Mouse (Mus musculus): Measurements from ENCODE around the gene Wdr1. TPM values are rescaled to one million over a fixed set of nuclear protein-coding genes. Genes with fewer than 3 reads are reported as not detected.

Wdr1 gene
- polyA plus RNA-seq, 2 experiments, result 42.5 to 74.4 TPM

GRCm38 (mm10) chr5:38489739-38490138 lies 73.3 kb downstream of the Wdr1 start:
- no peak overlapping the region for H3K4me3 ChIP-seq (ENCODE audit: insufficient read depth in 1 of 2, low read depth in 2 of 2, low read length in 2 of 2)
- ATAC-seq (ENCODE audit: insufficient read depth) (no peak), DNase-seq (ENCODE audit: low read depth in 3 of 3, low spot score in 3 of 3) (no peak)
- H3K27me3 ChIP-seq (ENCODE audit: control insufficient read depth, insufficient read depth, low read length), result no peaks in the 10 kb centered on the region
- no peak overlapping the region; the same call in 1 of the 2 replicates for H3K4me2 ChIP-seq (ENCODE audit: low read depth)
- no peak overlapping the region for H3K9ac ChIP-seq (replicated peaks)
- 64% methylated on average over 4 of the region's 4 CpGs for WGBS (ENCODE audit: insufficient replicate concordance)
- H3K4me1 ChIP-seq (replicated peaks; ENCODE audit: control insufficient read depth in 2 of 2, insufficient read depth in 2 of 2, low read length in 1 of 2), result peaks cover 5 to 25% of the 10 kb centered on the region in 2 experiments
- no peaks in the 10 kb centered on the region for H3K9me3 ChIP-seq (ENCODE audit: control insufficient read depth, low read length)
- no peak overlapping the region for H3K27ac ChIP-seq
- no peaks in the 10 kb centered on the region for H3K36me3 ChIP-seq (replicated peaks; ENCODE audit: control insufficient read depth, insufficient read depth, low read depth)
- TF ChIP-seq CTCF (IDR thresholded peaks at IDR 0.05; ENCODE audit: low read depth) (no peak), EP300 (IDR thresholded peaks at IDR 0.05; ENCODE audit: low read depth) (no peak)

- no peak for DNase-seq (ENCODE audit: low read depth in 3 of 3, low spot score in 3 of 3)
- Histone ChIP-seq H3K27ac (no peak overlapping the region), H3K36me3 (replicated peaks; ENCODE audit: control insufficient read depth, insufficient read depth, low read depth) (no peaks in the 10 kb centered on the region), H3K4me1 (replicated peaks; ENCODE audit: control insufficient read depth in 2 of 2, insufficient read depth in 2 of 2, low read length in 1 of 2) (peaks cover 5 to 25% of the 10 kb centered on the region in 2 experiments), H3K9ac (replicated peaks) (no peak overlapping the region), H3K4me3 (ENCODE audit: insufficient read depth in 1 of 2, low read depth in 2 of 2, low read length in 2 of 2) (no peak overlapping the region), H3K4me2 (ENCODE audit: low read depth) (peak overlapping the region; percentile 34; the same call in 1 of the 2 replicates), H3K27me3 (ENCODE audit: control insufficient read depth, insufficient read depth, low read length) (no peaks in the 10 kb centered on the region), H3K9me3 (ENCODE audit: control insufficient read depth, low read length) (no peaks in the 10 kb centered on the region)
- WGBS (ENCODE audit: insufficient replicate concordance), result 69% methylated on average over 20 of the region's 20 CpGs
- peak; percentile 19; the same call in 1 of the 2 replicates for ATAC-seq (ENCODE audit: insufficient read depth)
- TF ChIP-seq CTCF (IDR thresholded peaks at IDR 0.05; ENCODE audit: low read depth), result no peak
- TF ChIP-seq EP300 (IDR thresholded peaks at IDR 0.05; ENCODE audit: low read depth), result no peak
These were observed 74.1 kb downstream of the Wdr1 start for GRCm38 (mm10) chr5:38488673-38489615.

GRCm38 (mm10) chr5:38488026-38488425 lies 75.0 kb downstream of the Wdr1 start:
- Histone ChIP-seq H3K4me1 (replicated peaks; ENCODE audit: control insufficient read depth in 2 of 2, insufficient read depth in 2 of 2, low read length in 1 of 2) (peaks cover 5 to 25% of the 10 kb centered on the region in 2 experiments), H3K4me3 (ENCODE audit: insufficient read depth in 1 of 2, low read depth in 2 of 2, low read length in 2 of 2) (no peak overlapping the region), H3K27ac (no peak overlapping the region; the same call in 1 of the 2 replicates), H3K27me3 (ENCODE audit: control insufficient read depth, insufficient read depth, low read length) (no peaks in the 10 kb centered on the region), H3K36me3 (replicated peaks; ENCODE audit: control insufficient read depth, insufficient read depth, low read depth) (no peaks in the 10 kb centered on the region), H3K4me2 (ENCODE audit: low read depth) (peak overlapping the region; percentile 28), H3K9ac (replicated peaks) (no peak overlapping the region), H3K9me3 (ENCODE audit: control insufficient read depth, low read length) (no peaks in the 10 kb centered on the region)
- ATAC-seq (ENCODE audit: insufficient read depth) (no peak), DNase-seq (ENCODE audit: low read depth in 3 of 3, low spot score in 3 of 3) (no peak)
- 58% methylated on average over 6 of the region's 6 CpGs for WGBS (ENCODE audit: insufficient replicate concordance)
- TF ChIP-seq EP300 (IDR thresholded peaks at IDR 0.05; ENCODE audit: low read depth) (no peak), CTCF (IDR thresholded peaks at IDR 0.05; ENCODE audit: low read depth) (no peak)

- Histone ChIP-seq H3K4me1 (replicated peaks; ENCODE audit: control insufficient read depth in 2 of 2, insufficient read depth in 2 of 2, low read length in 1 of 2) (peaks cover 7 to 26% of the 10 kb centered on the region in 2 experiments), H3K27ac (no peak overlapping the region; the same call in 1 of the 2 replicates), H3K9ac (replicated peaks) (no peak overlapping the region), H3K4me3 (ENCODE audit: insufficient read depth in 1 of 2, low read depth in 2 of 2, low read length in 2 of 2) (no peak overlapping the region), H3K4me2 (ENCODE audit: low read depth) (peak overlapping the region; percentile 28), H3K36me3 (replicated peaks; ENCODE audit: control insufficient read depth, insufficient read depth, low read depth) (no peaks in the 10 kb centered on the region), H3K9me3 (ENCODE audit: control insufficient read depth, low read length) (no peaks in the 10 kb centered on the region), H3K27me3 (ENCODE audit: control insufficient read depth, insufficient read depth, low read length) (no peaks in the 10 kb centered on the region)
- 41% methylated on average over 4 of the region's 4 CpGs for WGBS (ENCODE audit: insufficient replicate concordance)
- DNase-seq (ENCODE audit: low read depth in 3 of 3, low spot score in 3 of 3), result peak in 2 of 3 experiments; percentile 39 to 53
- no peak for TF ChIP-seq CTCF (IDR thresholded peaks at IDR 0.05; ENCODE audit: low read depth)
- peak; percentile 73 for TF ChIP-seq EP300 (IDR thresholded peaks at IDR 0.05; ENCODE audit: low read depth)
- peak; percentile 83 for ATAC-seq (ENCODE audit: insufficient read depth)
These were observed 75.8 kb downstream of the Wdr1 start for GRCm38 (mm10) chr5:38487247-38487646.

- H3K4me1 ChIP-seq (replicated peaks; ENCODE audit: control insufficient read depth in 2 of 2, insufficient read depth in 2 of 2, low read length in 1 of 2), result peaks cover 15 to 37% of the 10 kb centered on the region in 2 experiments
- no peak overlapping the region for H3K9ac ChIP-seq (replicated peaks)
- no peaks in the 10 kb centered on the region for H3K36me3 ChIP-seq (replicated peaks; ENCODE audit: control insufficient read depth, insufficient read depth, low read depth)
- TF ChIP-seq CTCF (IDR thresholded peaks at IDR 0.05; ENCODE audit: low read depth) (no peak), EP300 (IDR thresholded peaks at IDR 0.05; ENCODE audit: low read depth) (no peak)
- no peaks in the 10 kb centered on the region for H3K9me3 ChIP-seq (ENCODE audit: control insufficient read depth, low read length)
- DNase-seq (ENCODE audit: low read depth in 3 of 3, low spot score in 3 of 3), result no peak
- no peak for ATAC-seq (ENCODE audit: insufficient read depth)
- H3K27me3 ChIP-seq (ENCODE audit: control insufficient read depth, insufficient read depth, low read length), result no peaks in the 10 kb centered on the region
- no peak overlapping the region for H3K4me2 ChIP-seq (ENCODE audit: low read depth)
- no peak overlapping the region for H3K27ac ChIP-seq
- no peak overlapping the region for H3K4me3 ChIP-seq (ENCODE audit: insufficient read depth in 1 of 2, low read depth in 2 of 2, low read length in 2 of 2)
- WGBS (ENCODE audit: insufficient replicate concordance), result 59% methylated on average over 4 of the region's 4 CpGs
These were observed 77.1 kb downstream of the Wdr1 start for GRCm38 (mm10) chr5:38485946-38486345.
